Mouse (Mus musculus) small intestine, adult 2 months (tissue): ENCODE data around the gene Nhlrc4. TPM values are rescaled to one million over a fixed set of nuclear protein-coding genes. Genes with fewer than 3 reads are reported as not detected.

ENCODE experiments used
- H3K27ac ChIP-seq: fragments of 200-500 bp; 2 replicates; pipeline ENCODE4 v1.5.1; 2012; ENCODE audit warnings: low read depth, low read length, control low read depth, inconsistent platforms; ENCODE audit not compliant: insufficient read depth
- H3K27me3 ChIP-seq: fragments of 200-500 bp; 2 replicates; pipeline ENCODE4 v1.6.1; 2012; ENCODE audit warnings: mild to moderate bottlenecking, moderate library complexity, low read length, inconsistent platforms; ENCODE audit not compliant: control insufficient read depth, insufficient read depth
- H3K36me3 ChIP-seq: fragments of 200-500 bp; 2 replicates; pipeline ENCODE4 v1.6.1; 2012; ENCODE audit warnings: mild to moderate bottlenecking, low read length, control low read depth, inconsistent platforms; ENCODE audit not compliant: control insufficient read depth, insufficient read depth
- H3K4me1 ChIP-seq: fragments of 200-500 bp; 2 replicates; pipeline ENCODE4 v1.6.1; 2012; ENCODE audit warnings: low read length, inconsistent platforms, mixed read lengths; ENCODE audit not compliant: control insufficient read depth, insufficient read depth, insufficient read length
- H3K4me3 ChIP-seq: fragments of 200-500 bp; 2 replicates; pipeline ENCODE4 v1.5.1; 2012; ENCODE audit warnings: low read depth, mild to moderate bottlenecking, control low read depth, inconsistent platforms, low read length, moderate library complexity
- CTCF ChIP-seq: fragments of 200-500 bp; IDR thresholded peaks from 2 replicates; pipeline ENCODE4 v1.5.1; 2012; ENCODE audit warnings: low read depth, mild to moderate bottlenecking, control low read depth, inconsistent platforms, low read length, moderate library complexity, mixed read lengths; ENCODE audit not compliant: insufficient replicate concordance, insufficient read length; ENCODE audit errors: extremely low read depth
- POLR2A ChIP-seq: fragments of 200-500 bp; IDR thresholded peaks from 2 replicates; pipeline ENCODE4 v1.6.1; 2012; ENCODE audit warnings: low read depth, mild to moderate bottlenecking, control low read depth, inconsistent platforms, low read length, moderate library complexity
- WGBS: fragments of 180-500 bp; shearing (Covaris S2); methylation state at CpG from one replicate; pipeline ENCODE4 v1.1.7; 2018; 5-methylcytosine and 5-hydroxymethylcytosine counted together
- polyA plus RNA-seq: library from polyadenylated mRNA; depleted of rRNA; stranded (reverse); fragments of >200 nt; gene quantifications from 2 replicates; pipeline ENCODE4 v1.2.3, GENCODE M21; 2012; rRNA removed

The Nhlrc4 gene
- 0.51 TPM in 1 of 2 replicates, not detected in the other for polyA plus RNA-seq

GRCm38 (mm10) chr17:25944366-25945163 is at the start of gene Nhlrc4, which contains the start of gene Pigq:
Gene Nhlrc4 (minus strand): TSS chr17:25944961.
Gene Pigq (minus strand): TSS chr17:25944936.
- Histone ChIP-seq H3K4me3 (no peak within 1 kb of the TSS), H3K27ac (no peak within 1 kb of the TSS), H3K4me1 (peaks cover 15% of the 10 kb centered on the region), H3K36me3 (no peaks in the 10 kb centered on the region), H3K27me3 (no peaks in the 10 kb centered on the region)
- no peak for TF ChIP-seq CTCF
- no peak for TF ChIP-seq POLR2A
- 57% methylated on average over 6 of the region's 6 CpGs for WGBS

DNA sequence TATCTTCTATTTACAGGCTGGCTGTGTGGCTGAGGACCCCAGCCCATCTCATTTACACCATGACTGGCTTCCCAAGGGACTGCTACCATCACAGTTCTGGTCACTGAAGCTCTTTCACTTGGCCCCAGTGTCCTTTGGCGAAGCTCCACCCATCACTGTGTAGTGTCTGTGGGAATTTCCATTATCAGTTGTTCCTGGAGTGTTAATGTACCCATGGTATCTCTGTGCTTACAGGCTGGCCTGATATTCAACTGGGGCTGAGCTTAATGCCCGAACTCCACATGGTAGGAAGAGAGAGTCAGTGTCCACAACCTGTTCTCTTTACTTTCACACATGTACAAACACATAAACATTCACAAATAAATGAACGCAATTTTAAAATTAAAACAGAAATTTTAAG is 48.7 kb upstream of the Nhlrc4 start:
- Histone ChIP-seq H3K4me1 (peaks cover 4% of the 10 kb centered on the region; the same call in 1 of the 2 replicates), H3K27ac (no peak overlapping the region), H3K36me3 (peaks cover 51% of the 10 kb centered on the region), H3K4me3 (no peak overlapping the region), H3K27me3 (no peaks in the 10 kb centered on the region)
- WGBS, result 80% methylated on average over 3 of the region's 3 CpGs
- no peak for TF ChIP-seq CTCF
- TF ChIP-seq POLR2A, result no peak

GRCm38 (mm10) chr17:25992274-25992673 is 47.5 kb upstream of the Nhlrc4 start:
- TF ChIP-seq CTCF (no peak), POLR2A (no peak)
- Histone ChIP-seq H3K36me3 (peaks cover 51% of the 10 kb centered on the region), H3K4me3 (no peak overlapping the region), H3K27me3 (no peaks in the 10 kb centered on the region), H3K4me1 (no peaks in the 10 kb centered on the region), H3K27ac (no peak overlapping the region)
- 91% methylated on average over 4 of the region's 4 CpGs for WGBS

DNA sequence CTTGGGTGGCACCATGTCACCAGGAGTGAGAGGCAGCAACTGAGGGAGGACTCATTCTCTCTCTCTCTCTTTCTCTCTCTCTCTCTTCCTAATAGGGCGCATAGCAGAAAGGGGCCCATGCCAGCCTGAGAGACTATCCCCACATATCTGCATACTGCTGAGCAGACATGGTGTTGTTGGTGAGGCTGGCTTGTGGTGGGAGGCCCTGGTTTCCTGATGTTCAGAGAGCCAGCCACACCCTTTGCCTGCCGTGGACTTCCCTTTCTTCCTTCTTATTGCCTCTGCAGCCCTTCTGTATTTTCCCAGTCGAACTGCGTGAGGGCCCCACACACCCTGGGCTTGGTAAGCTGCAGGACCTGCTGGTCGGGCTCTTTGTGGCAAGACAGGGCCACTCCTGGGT is 45.6 kb upstream of the Nhlrc4 start:
- WGBS, result 68% methylated on average over 5 of the region's 5 CpGs
- H3K4me3 ChIP-seq, result no peak overlapping the region
- TF ChIP-seq CTCF (no peak), POLR2A (no peak)
- H3K27me3 ChIP-seq, result no peaks in the 10 kb centered on the region
- H3K27ac ChIP-seq, result no peak overlapping the region
- H3K36me3 ChIP-seq, result peaks cover 40% of the 10 kb centered on the region
- no peaks in the 10 kb centered on the region for H3K4me1 ChIP-seq

- Histone ChIP-seq H3K36me3 (peaks cover 11% of the 10 kb centered on the region), H3K4me3 (peak within 1 kb of the TSS; percentile 82), H3K27me3 (no peaks in the 10 kb centered on the region), H3K27ac (peak within 1 kb of the TSS; percentile 74), H3K4me1 (peaks cover 30% of the 10 kb centered on the region)
- under 1% methylated on average over 91 of the region's 91 CpGs for WGBS
- TF ChIP-seq POLR2A (peak; percentile 64; the same call in 1 of the 2 replicates), CTCF (no peak)
Observed at GRCm38 (mm10) chr17:25985306-25986294, 40.8 kb upstream of the Nhlrc4 start, which contains the start of gene Capn15. Gene Capn15 (minus strand): TSS chr17:25985796.

GRCm38 (mm10) chr17:25984556-25985305 is 40.0 kb upstream of the Nhlrc4 start:
- WGBS, result 5% methylated on average over 17 of the region's 17 CpGs
- no peaks in the 10 kb centered on the region for H3K27me3 ChIP-seq
- peaks cover 3% of the 10 kb centered on the region for H3K36me3 ChIP-seq
- peaks cover 37% of the 10 kb centered on the region for H3K4me1 ChIP-seq
- TF ChIP-seq POLR2A (no peak), CTCF (no peak)
- peak overlapping the region; percentile 74 for H3K27ac ChIP-seq
- H3K4me3 ChIP-seq, result peak overlapping the region; percentile 82
